In the genomic region with DNA sequence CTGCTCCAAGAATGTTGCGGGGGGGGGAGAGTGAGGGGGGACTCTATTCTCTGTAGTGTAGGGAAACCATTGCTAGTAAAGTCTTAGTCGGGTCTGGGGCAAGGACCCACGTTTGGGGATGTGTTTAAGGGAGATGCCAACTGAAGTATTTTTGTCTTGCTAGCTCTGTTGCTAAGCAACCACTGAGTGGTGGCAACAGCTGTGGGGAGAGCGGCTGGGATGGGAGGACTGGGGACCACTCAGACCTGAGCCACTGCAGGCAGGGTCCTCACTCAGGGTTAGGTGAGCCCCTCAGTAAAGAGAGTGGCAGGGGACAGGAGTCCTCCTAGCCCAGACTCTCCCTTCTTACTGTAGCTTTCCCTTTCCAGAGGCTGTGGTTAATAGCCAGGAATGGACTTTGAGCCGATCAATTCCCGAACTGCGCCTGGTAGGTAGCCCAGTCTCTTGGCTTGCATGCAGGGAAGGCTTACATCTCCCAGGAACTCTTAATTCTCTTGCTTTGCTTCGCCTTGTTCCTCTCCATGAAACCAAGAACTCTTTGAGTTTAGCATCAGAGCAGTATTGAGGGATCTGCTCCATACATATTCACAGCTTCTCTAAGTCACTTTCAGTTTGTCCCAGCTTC, we compare ENCODE assay signal across 8 mouse cellular contexts. TPM values are rescaled to one million over a fixed set of nuclear protein-coding genes. Genes with fewer than 3 reads are reported as not detected.
A peak's percentile ranks its signal among the peaks of the same experiment; 100 is the strongest.
DNase-seq lines count a peak whose midpoint lies in the region; ATAC-seq and TF ChIP-seq lines count a peak whose summit lies in the region.
"Had no signal": no experiment of that assay in that cellular context is flagged by ENCODE, and none has a peak within 500 bp of the region (broad histone marks: within the 10 kb centered on the region; RNA-seq: fewer than 3 reads in every experiment).

No protein-coding gene starts in this region.

- ATAC-seq in hindbrain, embryonic 13.5 days (ENCODE audit: low FRiP score): no peak
- ATAC-seq in midbrain, embryonic 12.5 days (ENCODE audit: low FRiP score, low read depth): peak; percentile 16; the same call in 1 of the 2 replicates
- no peak for ATAC-seq in cerebellum, adult (ENCODE audit: insufficient number of reproducible peaks, low FRiP score, low TSS enrichment)

- peak overlapping the region; percentile 90 for H3K4me2 ChIP-seq in hindbrain, embryonic 13.5 days
- H3K4me2 ChIP-seq in midbrain, embryonic 12.5 days (replicated peaks): peak overlapping the region; percentile 99

- WGBS in hindbrain, embryonic 13.5 days: 33% methylated on average over 8 of the region's 8 CpGs
- WGBS in midbrain, embryonic 12.5 days: 31% methylated on average over 8 of the region's 8 CpGs

- H3K27me3 ChIP-seq in E14TG2a.4 (ENCODE audit: insufficient read depth, low read length): peaks cover 86% of the 10 kb centered on the region
- peaks cover 58% of the 10 kb centered on the region for H3K27me3 ChIP-seq in hindbrain, embryonic 13.5 days
- peaks cover 81% of the 10 kb centered on the region for H3K27me3 ChIP-seq in midbrain, embryonic 12.5 days

- DNase-seq in Muller cell, postnatal 12 days (ENCODE audit: inconsistent ontology term): no peak
- DNase-seq in adrenal gland, postnatal 10 days: no peak

- H3K27ac ChIP-seq in brown adipose tissue, adult 24 weeks (replicated peaks; ENCODE audit: low read depth, low read length): no peak overlapping the region
- H3K27ac ChIP-seq in hindbrain, embryonic 13.5 days: no peak overlapping the region
- H3K27ac ChIP-seq in midbrain, embryonic 12.5 days (replicated peaks): no peak overlapping the region

- TF ChIP-seq CTCF in E14TG2a.4 (conservative IDR thresholded peaks at IDR 0.05; ENCODE audit: low read length): no peak

- H3K9ac ChIP-seq in hindbrain, embryonic 13.5 days: peak overlapping the region; percentile 98; the same call in 1 of the 2 replicates
- H3K9ac ChIP-seq in midbrain, embryonic 12.5 days (replicated peaks): no peak overlapping the region

- no peaks in the 10 kb centered on the region for H3K9me3 ChIP-seq in E14TG2a.4 (ENCODE audit: low read length)
- H3K9me3 ChIP-seq in hindbrain, embryonic 13.5 days: no peaks in the 10 kb centered on the region
- H3K9me3 ChIP-seq in midbrain, embryonic 12.5 days: no peaks in the 10 kb centered on the region

- no peaks in the 10 kb centered on the region for H3K36me3 ChIP-seq in E14TG2a.4 (ENCODE audit: insufficient read depth, low read length)
- peaks cover 38% of the 10 kb centered on the region for H3K36me3 ChIP-seq in hindbrain, embryonic 13.5 days
- peaks cover 6% of the 10 kb centered on the region; the same call in 1 of the 2 replicates for H3K36me3 ChIP-seq in midbrain, embryonic 12.5 days

- H3K4me3 ChIP-seq in E14TG2a.4 (replicated peaks; ENCODE audit: low read length): peak overlapping the region; percentile 77
- H3K4me3 ChIP-seq in brown adipose tissue, adult 24 weeks (ENCODE audit: insufficient read depth, low read depth, low read length): peak overlapping the region; percentile 41
- peak overlapping the region; percentile 84 for H3K4me3 ChIP-seq in hindbrain, embryonic 13.5 days
- peak overlapping the region; percentile 74 for H3K4me3 ChIP-seq in midbrain, embryonic 12.5 days

- H3K4me1 ChIP-seq in E14TG2a.4 (replicated peaks; ENCODE audit: low read depth, low read length): peaks cover 43% of the 10 kb centered on the region
- H3K4me1 ChIP-seq in brown adipose tissue, adult 24 weeks (ENCODE audit: control insufficient read depth, insufficient read depth, insufficient read length, low read length): peaks cover 2% of the 10 kb centered on the region; the same call in 1 of the 2 replicates
- H3K4me1 ChIP-seq in hindbrain, embryonic 13.5 days (replicated peaks): peaks cover 52% of the 10 kb centered on the region
- peaks cover 46% of the 10 kb centered on the region for H3K4me1 ChIP-seq in midbrain, embryonic 12.5 days

RNA-seq across cellular contexts. Expression of gene Agap2, which starts 7.0 kb away (rescaled TPM):
- polyA plus RNA-seq in brown adipose tissue, adult 24 weeks (2012; ENCODE audit: insufficient read depth, insufficient read length, missing spikeins): 0.48 and 1.5 TPM in 2 replicates
- polyA plus RNA-seq in hindbrain, embryonic 13.5 days (2015; fragmentation: Nextera tagmentation; extraction: Ambion mirVana): 3.0 and 3.1 TPM in 2 replicates
- polyA plus RNA-seq in midbrain, embryonic 12.5 days (2016; fragmentation: Nextera tagmentation; extraction: Ambion mirVana): 1.3 TPM in 2 replicates
- 1 to 10 TPM; 5.7 to 6.2 TPM for total RNA-seq in adrenal gland, postnatal 10 days (2021)

RNA-seq across cellular contexts. Expression of gene Tspan31, which starts 12.0 kb away (rescaled TPM):
- 56.7 and 71.6 TPM in 2 replicates for polyA plus RNA-seq in brown adipose tissue, adult 24 weeks (2012; ENCODE audit: insufficient read depth, insufficient read length, missing spikeins)
- 122 and 129 TPM in 2 replicates for polyA plus RNA-seq in hindbrain, embryonic 13.5 days (2015; fragmentation: Nextera tagmentation; extraction: Ambion mirVana)
- polyA plus RNA-seq in midbrain, embryonic 12.5 days (2016; fragmentation: Nextera tagmentation; extraction: Ambion mirVana): 165 and 167 TPM in 2 replicates
- total RNA-seq in adrenal gland, postnatal 10 days (2021): 10 to 100 TPM; 81.7 to 94.3 TPM

RNA-seq across cellular contexts. Expression of gene Cdk4, which starts 18.8 kb away (rescaled TPM):
- 76.7 and 92.9 TPM in 2 replicates for polyA plus RNA-seq in brown adipose tissue, adult 24 weeks (2012; ENCODE audit: insufficient read depth, insufficient read length, missing spikeins)
- polyA plus RNA-seq in hindbrain, embryonic 13.5 days (2015; fragmentation: Nextera tagmentation; extraction: Ambion mirVana): 1,183 and 1,237 TPM in 2 replicates
- polyA plus RNA-seq in midbrain, embryonic 12.5 days (2016; fragmentation: Nextera tagmentation; extraction: Ambion mirVana): 2,032 and 2,136 TPM in 2 replicates
- total RNA-seq in adrenal gland, postnatal 10 days (2021): 100 to 1,000 TPM; 267 to 302 TPM

RNA-seq across cellular contexts. Expression of gene March9, which starts 22.1 kb away (rescaled TPM):
- 0.63 and 0.79 TPM in 2 replicates for polyA plus RNA-seq in brown adipose tissue, adult 24 weeks (2012; ENCODE audit: insufficient read depth, insufficient read length, missing spikeins)
- 5.8 and 5.9 TPM in 2 replicates for polyA plus RNA-seq in hindbrain, embryonic 13.5 days (2015; fragmentation: Nextera tagmentation; extraction: Ambion mirVana)
- polyA plus RNA-seq in midbrain, embryonic 12.5 days (2016; fragmentation: Nextera tagmentation; extraction: Ambion mirVana): 4.6 and 5.3 TPM in 2 replicates
- total RNA-seq in adrenal gland, postnatal 10 days (2021): 1 to 10 TPM; 6.5 to 6.9 TPM

RNA-seq across cellular contexts. Expression of gene Cyp27b1, which starts 34.1 kb away (rescaled TPM):
- not detected in 2 replicates for polyA plus RNA-seq in brown adipose tissue, adult 24 weeks (2012; ENCODE audit: insufficient read depth, insufficient read length, missing spikeins)
- 0.23 and 0.27 TPM in 2 replicates for polyA plus RNA-seq in hindbrain, embryonic 13.5 days (2015; fragmentation: Nextera tagmentation; extraction: Ambion mirVana)
- polyA plus RNA-seq in midbrain, embryonic 12.5 days (2016; fragmentation: Nextera tagmentation; extraction: Ambion mirVana): 0.09 and 0.16 TPM in 2 replicates
- under 1 TPM; 0.27 to 0.30 TPM for total RNA-seq in adrenal gland, postnatal 10 days (2021)
- total RNA-seq: neutrophil, adult 5-6 weeks had no signal

Comparison
In these comparisons a context has a peak if more than half of its experiments do, and no peak if none do; other contexts are left out.
1. RNA of gene Cdk4, which starts 18.8 kb away (polyA plus RNA-seq): 2,032 to 2,136 TPM in midbrain, embryonic 12.5 days and 1,183 to 1,237 TPM in hindbrain, embryonic 13.5 days; 76.7 to 92.9 TPM in brown adipose tissue, adult 24 weeks; every median in the first group is over 10 times any median in the second.
2. Peak in every context shown above with its lines, with median percentiles within 50 percentile points of each other: H3K4me3 ChIP-seq.